Mouse (Mus musculus) heart, postnatal 0 days (tissue): ENCODE data around the gene Scrn1. TPM values are rescaled to one million over a fixed set of nuclear protein-coding genes. Genes with fewer than 3 reads are reported as not detected.

Source experiments
- ATAC-seq: fragments of 200-750 bp; cut with Nextera tagmentation; 2 replicates; pipeline ENCODE4 v1.8.0; 2017; ENCODE audit warnings: low read depth, moderate number of reproducible peaks, moderate library complexity; ENCODE audit not compliant: insufficient read depth
- DNase-seq: peaks from one replicate; pipeline ENCODE4 v3.0.0-alpha.2; 2016; ENCODE audit warnings: low spot score
- H3K27ac ChIP-seq: fragments of 300-500 bp; sonication (generic); 2 replicates; pipeline ENCODE4 v1.5.1; 2014; ENCODE audit warnings: low read depth, mild to moderate bottlenecking
- H3K27me3 ChIP-seq: fragments of 300-500 bp; sonication (generic); 2 replicates; pipeline ENCODE4 v1.6.1; 2014; ENCODE audit warnings: low read length, mixed read lengths; ENCODE audit not compliant: control insufficient read depth, insufficient read depth
- H3K36me3 ChIP-seq: fragments of 300-500 bp; sonication (generic); replicated peaks from 2 replicates; pipeline ENCODE4 v1.6.1; 2014; ENCODE audit warnings: low read length, mixed read lengths; ENCODE audit not compliant: control insufficient read depth, insufficient read depth
- H3K4me1 ChIP-seq: fragments of 300-500 bp; sonication (generic); 2 replicates; pipeline ENCODE4 v1.6.1; 2014; ENCODE audit warnings: antibody characterized with exemption; ENCODE audit not compliant: control insufficient read depth, insufficient read depth
- H3K4me2 ChIP-seq: fragments of 300-500 bp; sonication (generic); 2 replicates; pipeline ENCODE4 v1.6.1; 2014; ENCODE audit warnings: low read depth, mild to moderate bottlenecking, low read length, moderate library complexity
- H3K4me3 ChIP-seq: fragments of 300-500 bp; sonication (generic); 2 replicates; pipeline ENCODE4 v1.5.1; 2014; ENCODE audit warnings: low read depth, low read length
- H3K9ac ChIP-seq: fragments of 300-500 bp; sonication (generic); replicated peaks from 2 replicates; pipeline ENCODE4 v1.6.1; 2014; ENCODE audit warnings: low read depth, low read length, mixed read lengths
- H3K9me3 ChIP-seq: fragments of 300-500 bp; sonication (generic); replicated peaks from 2 replicates; pipeline ENCODE4 v1.6.1; 2016; ENCODE audit warnings: low read length; ENCODE audit not compliant: control insufficient read depth
- CTCF ChIP-seq: IDR thresholded peaks from 2 replicates; pipeline ENCODE4 v1.5.1; 2016; ENCODE audit warnings: antibody characterized with exemption, control low read depth, low read depth
- EP300 ChIP-seq: IDR thresholded peaks from 2 replicates; pipeline ENCODE4 v1.6.1; 2016; ENCODE audit warnings: antibody characterized with exemption, low read depth
- WGBS: fragments of 180-500 bp; shearing (Covaris S2); extraction: QIAGEN DNeasy Blood & Tissue Kit; methylation state at CpG from one replicate; pipeline ENCODE4 v1.1.7; 2014; 5-methylcytosine and 5-hydroxymethylcytosine counted together
- polyA plus RNA-seq: library from polyadenylated mRNA; unstranded; fragments of >200 nt; fragmentation: Nextera tagmentation; extraction: Ambion mirVana; gene quantifications from 2 replicates; pipeline ENCODE4 v1.2.1, GENCODE M21; 2015
- total RNA-seq: library from RNA; depleted of rRNA; stranded (reverse); fragments of >200 nt; gene quantifications from 2 replicates; pipeline ENCODE4 v1.2.3, GENCODE M21; 2014; ENCODE audit warnings: low replicate concordance

The Scrn1 gene
- total and polyA plus RNA-seq, 2 experiments from 2014 or later = 8.3 to 14.5 TPM

DNA sequence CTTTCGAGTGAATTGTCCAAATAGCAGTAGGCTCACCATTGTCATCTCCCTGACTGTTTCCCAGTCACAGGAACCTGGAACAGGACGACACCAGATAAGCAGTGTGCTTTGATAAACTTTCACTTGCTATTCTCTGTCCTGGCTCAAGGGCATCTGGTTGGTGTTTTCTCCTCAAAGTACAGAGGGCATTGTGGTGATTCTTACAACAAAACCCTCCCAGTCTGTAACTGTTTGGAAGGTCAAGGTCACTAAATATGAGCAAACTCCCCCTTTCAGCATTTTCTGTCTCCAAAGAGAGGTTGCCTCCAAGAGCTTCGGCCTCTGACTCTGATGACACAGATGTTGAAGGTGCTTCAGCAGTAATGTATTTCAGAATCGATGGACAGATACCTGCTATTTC, 101.4 kb downstream of the Scrn1 start:
- no peaks in the 10 kb centered on the region for H3K27me3 ChIP-seq
- no peaks in the 10 kb centered on the region for H3K9me3 ChIP-seq
- DNase-seq (no peak), ATAC-seq (no peak)
- H3K9ac ChIP-seq = no peak overlapping the region
- H3K4me2 ChIP-seq = no peak overlapping the region
- no peak overlapping the region for H3K4me3 ChIP-seq
- H3K4me1 ChIP-seq = peaks cover 47% of the 10 kb centered on the region
- TF ChIP-seq CTCF (no peak), EP300 (no peak)
- 50% methylated on average over 4 of the region's 4 CpGs for WGBS
- peak overlapping the region; percentile 35; the same call in 1 of the 2 replicates for H3K27ac ChIP-seq
- H3K36me3 ChIP-seq = no peaks in the 10 kb centered on the region

DNA sequence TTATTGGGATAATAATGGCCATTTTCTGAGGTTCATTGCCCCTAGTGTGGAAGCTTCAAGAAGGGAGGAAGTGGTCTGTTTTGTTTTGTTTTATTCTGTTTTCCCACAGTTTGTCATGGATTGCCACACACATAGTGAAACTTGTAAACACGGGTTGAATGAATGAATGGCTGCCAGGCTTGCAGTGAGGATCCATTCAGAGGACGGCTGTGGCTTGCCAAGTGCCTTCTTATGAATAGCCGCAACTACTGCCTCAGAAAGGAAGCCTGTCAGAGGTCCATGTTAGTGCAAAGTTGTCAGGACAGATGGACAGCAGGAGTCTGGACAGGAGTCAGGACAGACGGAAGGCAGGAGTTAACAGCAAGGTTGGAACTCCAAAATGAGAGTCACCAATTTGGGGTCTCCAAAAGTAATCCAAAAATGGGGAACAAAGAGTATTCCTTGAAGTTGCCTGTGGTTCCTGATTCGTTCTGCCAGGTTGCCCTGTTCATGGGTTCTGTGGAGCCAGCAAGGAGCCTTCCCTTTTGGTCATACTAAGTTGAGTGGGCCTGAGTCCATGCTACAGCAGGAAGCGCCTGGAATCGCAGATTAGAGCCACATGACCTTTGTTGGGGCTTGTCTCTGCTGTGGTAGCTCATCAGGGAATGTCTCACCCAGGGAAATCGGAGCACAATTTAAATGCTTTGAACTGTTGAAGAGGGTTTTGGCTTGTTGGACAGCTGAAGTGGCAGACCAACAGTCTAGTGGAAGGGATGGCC, 102.4 kb downstream of the Scrn1 start:
- peak overlapping the region; percentile 21 for H3K27ac ChIP-seq

GRCm38 (mm10) chr6:54462766-54463165, 103.5 kb downstream of the Scrn1 start:
- 87% methylated on average over 6 of the region's 6 CpGs for WGBS
- Histone ChIP-seq H3K36me3 (no peaks in the 10 kb centered on the region), H3K9ac (no peak overlapping the region), H3K9me3 (no peaks in the 10 kb centered on the region), H3K27ac (no peak overlapping the region), H3K4me2 (no peak overlapping the region), H3K27me3 (no peaks in the 10 kb centered on the region), H3K4me1 (peaks cover 52% of the 10 kb centered on the region), H3K4me3 (no peak overlapping the region)
- no peak for DNase-seq
- no peak for ATAC-seq
- TF ChIP-seq EP300 = no peak
- no peak for TF ChIP-seq CTCF

More for the DNA sequence above, 102.4 kb downstream of the Scrn1 start:
- 48% methylated on average over 8 of the region's 8 CpGs for WGBS
- H3K27me3 ChIP-seq = no peaks in the 10 kb centered on the region
- no peak overlapping the region for H3K4me2 ChIP-seq
- ATAC-seq (no peak), DNase-seq (peak; percentile 47)
- no peak overlapping the region for H3K4me3 ChIP-seq
- peaks cover 52% of the 10 kb centered on the region for H3K4me1 ChIP-seq
- H3K36me3 ChIP-seq = no peaks in the 10 kb centered on the region
- TF ChIP-seq EP300 = no peak
- no peak for TF ChIP-seq CTCF
- no peak overlapping the region for H3K9ac ChIP-seq
- no peaks in the 10 kb centered on the region for H3K9me3 ChIP-seq

DNA sequence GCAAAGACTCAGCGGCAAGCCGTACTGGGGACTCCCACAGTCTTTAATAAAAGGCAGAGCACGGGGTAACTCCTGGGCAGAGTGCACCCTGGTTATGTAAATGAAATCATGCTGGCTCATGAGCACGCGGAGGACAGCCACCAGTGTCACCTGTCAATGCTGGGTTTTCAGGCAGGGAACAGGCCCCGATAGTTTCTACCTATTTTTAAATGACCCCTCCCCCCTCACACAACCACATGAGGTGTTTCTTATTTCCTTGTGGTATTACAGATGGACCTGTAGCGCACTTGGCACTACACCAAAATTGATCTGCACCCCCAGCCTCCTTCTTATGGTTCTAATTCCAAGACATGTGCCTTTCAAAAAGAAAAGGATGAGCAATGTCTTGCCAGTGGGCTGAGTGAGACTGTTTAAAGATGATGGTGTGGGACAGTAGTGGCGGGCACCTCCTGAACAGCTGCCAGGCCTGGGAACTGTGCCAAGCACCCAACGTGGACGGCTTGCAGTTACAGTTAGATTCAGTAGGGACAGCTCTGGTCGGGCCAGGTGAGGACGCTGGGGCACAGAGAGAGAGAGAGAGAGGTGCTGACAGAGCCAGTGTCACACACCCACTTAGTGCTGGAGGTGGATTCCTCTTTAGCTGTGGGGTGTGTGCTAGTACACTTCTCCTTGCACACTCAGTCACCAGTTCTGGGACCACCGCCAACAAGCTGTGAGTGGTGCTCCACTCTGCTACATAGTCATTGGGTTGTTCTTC, 105.2 kb downstream of the Scrn1 start:
- H3K4me2 ChIP-seq = no peak overlapping the region
- peak; percentile 81 for DNase-seq
- no peaks in the 10 kb centered on the region for H3K36me3 ChIP-seq
- H3K4me3 ChIP-seq = no peak overlapping the region
- peak; percentile 95 for ATAC-seq
- 42% methylated on average over 13 of the region's 13 CpGs for WGBS
- H3K9me3 ChIP-seq = no peaks in the 10 kb centered on the region
- peak; percentile 72; the same call in 1 of the 2 replicates for TF ChIP-seq EP300
- TF ChIP-seq CTCF = peak; percentile 14; the same call in 1 of the 2 replicates
- no peaks in the 10 kb centered on the region for H3K27me3 ChIP-seq
- H3K4me1 ChIP-seq = peaks cover 37% of the 10 kb centered on the region
- H3K27ac ChIP-seq = peak overlapping the region; percentile 72
- no peak overlapping the region for H3K9ac ChIP-seq

DNA sequence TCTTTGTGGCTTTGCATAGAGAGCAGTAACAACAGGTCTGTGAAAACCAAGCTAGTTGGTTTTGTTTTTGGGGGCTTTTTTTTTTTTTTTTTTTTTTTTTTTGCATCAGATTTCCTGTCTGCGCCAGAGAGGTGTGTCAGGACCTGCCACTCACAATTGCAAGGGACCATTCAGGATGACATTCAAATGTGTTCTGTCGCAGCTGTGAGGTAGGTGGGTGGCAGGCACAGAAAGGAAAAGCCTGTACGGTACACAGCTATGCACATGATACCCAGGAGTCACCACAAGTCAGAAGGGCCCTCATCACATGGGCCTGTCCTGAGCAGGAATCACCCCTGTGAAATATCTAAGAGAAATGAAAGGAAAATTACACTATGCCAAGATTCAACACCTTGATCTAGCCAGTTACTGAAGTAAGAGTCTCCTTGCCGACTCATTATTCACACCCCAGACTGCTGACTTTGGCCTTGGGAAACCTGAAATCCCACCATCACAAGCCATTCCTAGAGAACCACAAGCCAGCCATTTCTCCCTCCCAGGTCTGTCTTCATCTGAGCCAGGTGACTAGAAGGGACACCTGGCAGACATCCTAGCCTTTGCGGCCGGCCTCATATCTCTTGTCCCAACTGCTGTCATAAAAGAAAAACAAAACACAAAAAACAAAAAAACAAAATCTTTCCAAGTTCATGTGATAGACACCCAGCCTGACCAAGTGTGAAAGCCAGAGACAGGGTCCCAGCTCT, 105.9 kb downstream of the Scrn1 start:
- WGBS = 63% methylated on average over 6 of the region's 6 CpGs
- no peaks in the 10 kb centered on the region for H3K9me3 ChIP-seq
- TF ChIP-seq CTCF (no peak), EP300 (0 out of 2 replicates have a peak, but pooled peaks have one; percentile 35)
- H3K27ac ChIP-seq = peak overlapping the region; percentile 72
- H3K4me3 ChIP-seq = no peak overlapping the region
- ATAC-seq (no peak), DNase-seq (no peak)
- peaks cover 36% of the 10 kb centered on the region for H3K4me1 ChIP-seq
- no peak overlapping the region for H3K4me2 ChIP-seq
- no peaks in the 10 kb centered on the region for H3K36me3 ChIP-seq
- H3K9ac ChIP-seq = no peak overlapping the region
- no peaks in the 10 kb centered on the region for H3K27me3 ChIP-seq
